Mouse (Mus musculus): ENCODE results near the gene Trmt44.

DNA sequence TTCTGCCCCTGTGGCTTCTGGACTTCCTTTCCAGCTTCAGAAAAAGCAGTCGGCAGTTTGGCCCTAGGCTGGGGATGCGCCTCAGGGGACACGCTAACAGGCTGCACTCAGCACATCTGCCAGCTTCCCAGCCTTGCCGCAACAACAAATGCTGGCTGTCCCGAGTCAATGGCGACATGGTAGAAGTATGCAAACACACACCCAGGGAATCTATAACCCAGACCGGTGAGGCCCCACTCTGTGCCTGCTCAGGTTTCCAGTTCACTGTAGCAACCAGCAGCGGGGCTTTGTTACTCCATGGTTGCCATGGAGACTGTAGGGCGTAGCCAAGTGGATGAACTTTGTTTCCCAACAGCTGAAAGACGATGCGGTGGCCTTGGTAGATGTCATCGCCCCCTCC lies 34.5 kb upstream of the Trmt44 start:
- no peak for TF ChIP-seq POLR2A (IDR thresholded peaks at IDR 0.05; ENCODE audit: control insufficient read depth, extremely low read depth, insufficient read depth, low read length, poor library complexity)
- TF ChIP-seq CTCF (IDR thresholded peaks at IDR 0.05; ENCODE audit: borderline replicate concordance, control insufficient read depth, extremely low read depth, insufficient read depth, low read length, poor library complexity): no peak

Measured in thymus, adult 2 months (tissue).